Comparison of ENCODE assay signal across 24 mouse cellular contexts in the genomic region with DNA sequence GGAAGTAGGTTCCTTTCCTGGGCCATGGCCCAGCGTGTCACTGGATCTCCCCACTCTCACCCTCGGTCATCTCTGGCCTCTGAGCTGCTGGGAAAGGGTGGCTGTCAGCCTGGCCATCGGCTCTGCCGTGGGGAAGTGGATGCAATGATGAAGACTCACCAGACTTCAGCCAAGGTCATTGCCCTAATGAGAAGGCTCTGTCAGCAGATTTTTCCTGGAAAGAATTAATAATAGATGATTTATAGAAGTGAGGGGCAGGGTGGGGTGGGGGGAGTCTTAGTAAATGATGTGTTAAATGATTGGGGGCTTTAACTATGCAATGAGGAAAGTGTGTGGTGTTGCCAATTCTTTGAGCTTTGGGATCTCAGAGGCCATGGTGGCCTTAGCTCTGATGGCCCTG.
"Had no signal": no experiment of that assay in that cellular context is flagged by ENCODE, and none has a peak within 500 bp of the region (broad histone marks: within the 10 kb centered on the region; RNA-seq: fewer than 3 reads in every experiment).

No protein-coding gene starts in this region.

- H3K27ac ChIP-seq: heart, adult 2 months; heart, embryonic 13.5 days; heart, embryonic 15.5 days; hindbrain, embryonic 13.5 days; hindbrain, embryonic 15.5 days; hindbrain, postnatal 0 days; kidney, embryonic 15.5 days; kidney, postnatal 0 days had no signal

- H3K9ac ChIP-seq: forebrain, postnatal 0 days; heart, embryonic 13.5 days; heart, embryonic 15.5 days; hindbrain, embryonic 13.5 days; hindbrain, embryonic 15.5 days; kidney, embryonic 15.5 days had no signal

- H3K27me3 ChIP-seq: heart, embryonic 13.5 days; heart, embryonic 15.5 days; hindbrain, embryonic 13.5 days; hindbrain, embryonic 15.5 days; kidney, embryonic 15.5 days had no signal

- H3K4me2 ChIP-seq: heart, embryonic 11.5 days; heart, embryonic 13.5 days; heart, embryonic 15.5 days; hindbrain, embryonic 13.5 days; hindbrain, embryonic 15.5 days; kidney, embryonic 15.5 days had no signal

- H3K4me3 ChIP-seq: heart, adult 2 months; heart, embryonic 13.5 days; heart, embryonic 15.5 days; hindbrain, embryonic 13.5 days; hindbrain, embryonic 15.5 days; kidney, embryonic 15.5 days had no signal

- H3K9me3 ChIP-seq: heart, embryonic 13.5 days; heart, embryonic 15.5 days; hindbrain, embryonic 13.5 days; hindbrain, embryonic 15.5 days; kidney, embryonic 15.5 days had no signal

- ATAC-seq: forebrain, postnatal 0 days; hindbrain, postnatal 0 days; intestine, embryonic 16.5 days had no signal

- DNase-seq: forebrain, postnatal 0 days; gastrocnemius, postnatal 14 days; gastrocnemius, postnatal 36 days; heart, adult 11 months; heart, adult 2 months; heart, postnatal 14 days; heart, postnatal 36 days; kidney, adult 11 months; kidney, adult 2 months; kidney, adult 9 months; kidney, postnatal 14 days; kidney, postnatal 36 days; layer of hippocampus, adult 9-11 months; layer of hippocampus, postnatal 36 days; left cerebral cortex, postnatal 4 days had no signal

- H3K36me3 ChIP-seq: hindbrain, embryonic 15.5 days had no signal
